Mouse (Mus musculus): ENCODE results near the gene Tmem171. TPM values are rescaled to one million over a fixed set of nuclear protein-coding genes. Genes with fewer than 3 reads are reported as not detected.

Gene Tmem171
- polyA plus RNA-seq, 1 experiment from 2014 or later = 0.18 TPM

Other genes starting within 250 kb of the Tmem171 start
- 0.74 TPM in 1 of 2 replicates, not detected in the other for gene Gm10320, start 202.8 kb downstream of the Tmem171 start, polyA plus RNA-seq (2016; fragmentation: Nextera tagmentation; extraction: Ambion mirVana)
- gene Tmem174, start 57.4 kb downstream of the Tmem171 start, polyA plus RNA-seq (2016; fragmentation: Nextera tagmentation; extraction: Ambion mirVana) = not detected in 2 replicates
- gene Fcho2, start 120.6 kb upstream of the Tmem171 start, polyA plus RNA-seq (2016; fragmentation: Nextera tagmentation; extraction: Ambion mirVana) = 48.3 and 49.6 TPM in 2 replicates
- 87.7 and 90.5 TPM in 2 replicates for gene Tnpo1, start 231.6 kb upstream of the Tmem171 start, polyA plus RNA-seq (2016; fragmentation: Nextera tagmentation; extraction: Ambion mirVana)

Measured in hindbrain, embryonic 12.5 days (tissue).